Mouse (Mus musculus) E14TG2a.4 (cell line): Measurements from ENCODE around the gene Zfp697.

Experiments used
- CTCF ChIP-seq: conservative IDR thresholded peaks from 2 replicates; pipeline ENCODE4 v1.5.1; 2014; ENCODE audit warnings: low read length
- NANOG ChIP-seq: IDR thresholded peaks from 2 replicates; pipeline ENCODE4 v1.6.1; 2014; ENCODE audit warnings: borderline replicate concordance, low read length, mixed read lengths
- POU5F1 ChIP-seq: IDR thresholded peaks from 2 replicates; pipeline ENCODE4 v1.6.1; 2014; ENCODE audit warnings: low read length, borderline replicate concordance

- TF ChIP-seq CTCF (no peak), NANOG (no peak), POU5F1 (no peak)
Observed at GRCm38 (mm10) chr3:98414296-98414695, 32.0 kb downstream of the Zfp697 start.
